ENCODE assay signal across 9 mouse cellular contexts in genomic region chr2:55920294-55920693, GRCm38 (mm10).
A peak's percentile ranks its signal among the peaks of the same experiment; 100 is the strongest.
DNase-seq lines count a peak whose midpoint lies in the region; ATAC-seq and TF ChIP-seq lines count a peak whose summit lies in the region.
"Had no signal": no experiment of that assay in that cellular context is flagged by ENCODE, and none has a peak within 500 bp of the region (broad histone marks: within the 10 kb centered on the region; RNA-seq: fewer than 3 reads in every experiment).

No protein-coding gene starts in this region.

- H3K9me3 ChIP-seq in liver, embryonic 12.5 days (replicated peaks): no peaks in the 10 kb centered on the region
- H3K9me3 ChIP-seq: heart, embryonic 13.5 days; limb, embryonic 13.5 days had no signal

- H3K27ac ChIP-seq in liver, adult 2 months (replicated peaks; ENCODE audit: insufficient read depth, low read depth, low read length): no peak overlapping the region
- no peak overlapping the region for H3K27ac ChIP-seq in liver, embryonic 12.5 days
- H3K27ac ChIP-seq: heart, embryonic 13.5 days; limb, embryonic 13.5 days had no signal

- 75% methylated on average over 1 of the region's 1 CpGs for WGBS in liver, adult 2 months
- WGBS in liver, embryonic 12.5 days (ENCODE audit: insufficient replicate concordance): 54% methylated on average over 1 of the region's 1 CpGs

- DNase-seq in liver, adult 2 months (ENCODE audit: extremely low read depth, low read depth, low spot score): peak; percentile 5
- DNase-seq in adipocyte (ENCODE audit: low spot score): peak; percentile 66
- peak; percentile 2 for DNase-seq in forelimb bud, embryonic 11.5 days (ENCODE audit: low read depth, low spot score)
- peak; percentile 59 for DNase-seq in retina, embryonic 14.5 days (ENCODE audit: low spot score)
- no peak for DNase-seq in yolk sac, embryonic 10.5 days (ENCODE audit: low spot score)
- no peak for DNase-seq in urinary bladder, postnatal 10 days (ENCODE audit: low spot score)

- H3K27me3 ChIP-seq in liver, adult 2 months (ENCODE audit: control insufficient read depth, insufficient read depth, low read length): no peaks in the 10 kb centered on the region
- H3K27me3 ChIP-seq in liver, embryonic 12.5 days (replicated peaks): no peaks in the 10 kb centered on the region
- H3K27me3 ChIP-seq: heart, embryonic 13.5 days; limb, embryonic 13.5 days had no signal

- no peak overlapping the region for H3K4me2 ChIP-seq in liver, embryonic 12.5 days
- H3K4me2 ChIP-seq: heart, embryonic 13.5 days; limb, embryonic 13.5 days had no signal

- no peaks in the 10 kb centered on the region for H3K36me3 ChIP-seq in liver, adult 2 months (ENCODE audit: control insufficient read depth, insufficient read depth, low read length)
- no peaks in the 10 kb centered on the region for H3K36me3 ChIP-seq in liver, embryonic 12.5 days
- H3K36me3 ChIP-seq: heart, embryonic 13.5 days; limb, embryonic 13.5 days had no signal

- no peak for TF ChIP-seq POLR2A in liver, adult 2 months (IDR thresholded peaks at IDR 0.05; ENCODE audit: extremely low read depth, insufficient read depth, low read length)

- no peak for TF ChIP-seq CTCF in liver, adult 2 months (IDR thresholded peaks at IDR 0.05; ENCODE audit: low read depth, low read length)

- ATAC-seq in liver, embryonic 12.5 days: no peak

- no peak overlapping the region for H3K9ac ChIP-seq in liver, adult 2 months (ENCODE audit: low read depth, low read length)
- H3K9ac ChIP-seq in liver, embryonic 12.5 days: no peak overlapping the region
- H3K9ac ChIP-seq: heart, embryonic 13.5 days; limb, embryonic 13.5 days had no signal

- H3K4me1 ChIP-seq in liver, adult 2 months (ENCODE audit: control insufficient read depth, insufficient read depth, low read length): no peaks in the 10 kb centered on the region
- no peaks in the 10 kb centered on the region for H3K4me1 ChIP-seq in liver, embryonic 12.5 days
- H3K4me1 ChIP-seq: heart, embryonic 13.5 days; limb, embryonic 13.5 days had no signal

- no peaks in the 10 kb centered on the region for H3K79me2 ChIP-seq in liver, adult 2 months (ENCODE audit: control insufficient read depth, insufficient read depth, low read length)

- H3K4me3 ChIP-seq in liver, adult 2 months (ENCODE audit: insufficient read depth, low read depth, low read length): no peak overlapping the region
- no peak overlapping the region for H3K4me3 ChIP-seq in liver, embryonic 12.5 days
- H3K4me3 ChIP-seq: heart, embryonic 13.5 days; limb, embryonic 13.5 days had no signal

Comparison
In these comparisons a context has a peak if more than half of its experiments do, and no peak if none do; other contexts are left out.
1. DNase-seq: peak in liver, adult 2 months (single experiment), adipocyte (single experiment), forelimb bud, embryonic 11.5 days (single experiment) and retina, embryonic 14.5 days (single experiment); none in yolk sac, embryonic 10.5 days (single experiment) and urinary bladder, postnatal 10 days (single experiment).